Mouse (Mus musculus) thymus, adult 2 months (tissue): ENCODE measurements around the gene Mvd.

Experiments
- CTCF ChIP-seq: fragments of 200-500 bp; IDR thresholded peaks from 2 replicates; pipeline ENCODE4 v1.5.1; 2012; ENCODE audit warnings: mild to moderate bottlenecking, control low read depth, low read length, moderate library complexity, borderline replicate concordance; ENCODE audit not compliant: control insufficient read depth, poor library complexity, insufficient read depth; ENCODE audit errors: extremely low read depth
- POLR2A ChIP-seq: fragments of 200-500 bp; IDR thresholded peaks from 2 replicates; pipeline ENCODE4 v1.6.1; 2012; ENCODE audit warnings: mild to moderate bottlenecking, low read length, control low read depth, moderate library complexity; ENCODE audit not compliant: control insufficient read depth, poor library complexity, insufficient read depth; ENCODE audit errors: extremely low read depth

DNA sequence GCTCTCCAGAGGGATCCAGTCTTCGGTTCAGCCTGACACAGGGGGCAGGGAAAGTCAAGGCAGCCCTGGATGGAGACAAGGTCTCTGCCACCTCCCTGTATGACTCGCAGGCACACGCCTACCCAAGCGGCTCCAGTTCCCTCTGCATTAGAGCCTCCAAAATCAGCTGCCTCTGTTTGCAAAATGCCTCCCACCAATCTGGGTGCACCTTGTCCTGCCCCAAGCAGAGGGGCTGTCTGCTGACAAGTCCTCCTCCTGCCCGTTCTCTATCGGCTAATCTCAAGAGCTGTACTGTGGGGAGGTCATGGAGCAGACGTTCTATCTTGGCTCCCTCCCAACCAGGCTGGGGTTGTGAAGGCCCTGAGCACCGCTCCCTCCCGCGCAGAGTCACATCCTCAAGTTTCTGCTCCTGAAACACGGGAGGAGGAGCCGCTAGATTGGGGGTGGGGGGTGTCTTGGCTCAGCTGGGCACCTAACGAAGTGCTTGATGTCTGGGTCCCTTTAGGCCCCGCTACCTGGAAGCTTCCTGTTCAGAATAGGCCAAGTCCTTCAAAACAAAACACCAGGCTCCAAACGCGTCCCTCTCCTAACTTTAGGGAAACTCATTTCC, 31.8 kb upstream of the Mvd start:
- TF ChIP-seq CTCF (no peak), POLR2A (no peak)
